8 mouse cellular contexts compared by ENCODE assay signal in genomic region chr14:27337156-27337555, GRCm38 (mm10).
DNase-seq lines count a peak whose midpoint lies in the region; ATAC-seq and TF ChIP-seq lines count a peak whose summit lies in the region.

No protein-coding gene starts in this region.

- H3K9me3 ChIP-seq in kidney, embryonic 14.5 days (ENCODE audit: control insufficient read depth, low read length) = no peaks in the 10 kb centered on the region
- H3K9me3 ChIP-seq in CH12.LX (replicated peaks; ENCODE audit: low read length) = no peaks in the 10 kb centered on the region
- no peaks in the 10 kb centered on the region for H3K9me3 ChIP-seq in limb, embryonic 15.5 days

- H3K36me3 ChIP-seq in kidney, embryonic 14.5 days (ENCODE audit: control insufficient read depth, insufficient read depth, low read length) = no peaks in the 10 kb centered on the region
- H3K36me3 ChIP-seq in CH12.LX (replicated peaks in 1 of 2; ENCODE audit: control insufficient read depth in 1 of 2, insufficient read depth in 1 of 2, low read length in 1 of 2) = no peaks in the 10 kb centered on the region
- no peaks in the 10 kb centered on the region for H3K36me3 ChIP-seq in limb, embryonic 15.5 days

- H3K79me2 ChIP-seq in CH12.LX (replicated peaks; ENCODE audit: control insufficient read depth, extremely low read depth, insufficient read depth, poor library complexity, severe bottlenecking) = no peaks in the 10 kb centered on the region

- H3K27ac ChIP-seq in kidney, embryonic 14.5 days (ENCODE audit: low read depth, low read length) = no peak overlapping the region
- no peak overlapping the region for H3K27ac ChIP-seq in CH12.LX (ENCODE audit: insufficient read depth, low read depth)
- H3K27ac ChIP-seq in limb, embryonic 15.5 days = no peak overlapping the region

- TF ChIP-seq POLR2A in CH12.LX (IDR thresholded peaks at IDR 0.05; ENCODE audit: low read depth, low read length) = no peak

- H3K4me1 ChIP-seq in kidney, embryonic 14.5 days (ENCODE audit: control insufficient read depth, insufficient read depth, low read length) = peaks cover 7% of the 10 kb centered on the region; the same call in 1 of the 2 replicates
- H3K4me1 ChIP-seq in CH12.LX (ENCODE audit: control insufficient read depth in 1 of 2, insufficient read depth in 2 of 2) = peaks cover 19 to 38% of the 10 kb centered on the region in 2 experiments
- H3K4me1 ChIP-seq in limb, embryonic 15.5 days = peaks cover 43% of the 10 kb centered on the region

- H3K27me3 ChIP-seq in kidney, embryonic 14.5 days (ENCODE audit: control insufficient read depth, insufficient read depth, low read length) = peaks cover 4% of the 10 kb centered on the region; the same call in 1 of the 2 replicates
- peaks cover 26% of the 10 kb centered on the region for H3K27me3 ChIP-seq in CH12.LX (replicated peaks)
- H3K27me3 ChIP-seq in limb, embryonic 15.5 days = no peaks in the 10 kb centered on the region

- in situ Hi-C loops in CH12.LX (cut with MboI; ENCODE audit: low pct_ligation_motif_present, low pct_unique_long_range_greater_than_20kb, low sequenced_read_pairs) = loop anchor here (10.0 kb wide), 1 partner anchor 142 kb away; no protein-coding TSS in a partner anchor

- H3K4me3 ChIP-seq in kidney, embryonic 14.5 days (ENCODE audit: low read length) = peak overlapping the region; percentile 37; the same call in 1 of the 2 replicates
- H3K4me3 ChIP-seq in CH12.LX (replicated peaks in 1 of 3; ENCODE audit: low read depth in 2 of 3, low read length in 2 of 3, poor library complexity in 1 of 3) = peak overlapping the region in 1 of 3 experiments; percentile 25
- H3K4me3 ChIP-seq in limb, embryonic 15.5 days = peak overlapping the region; percentile 56

- no peak for TF ChIP-seq EP300 in CH12.LX (IDR thresholded peaks at IDR 0.05; ENCODE audit: low read length)

- 65% methylated on average over 6 of the region's 6 CpGs for WGBS in kidney, embryonic 14.5 days
- 58% methylated on average over 6 of the region's 6 CpGs for WGBS in limb, embryonic 15.5 days

- no peak overlapping the region; the same call in 1 of the 2 replicates for H3K4me2 ChIP-seq in kidney, embryonic 14.5 days (replicated peaks; ENCODE audit: low read depth, low read length)
- H3K4me2 ChIP-seq in CH12.LX (ENCODE audit: insufficient read depth, low read depth, poor library complexity, severe bottlenecking) = peak overlapping the region; percentile 99; the same call in 1 of the 2 replicates
- H3K4me2 ChIP-seq in limb, embryonic 15.5 days = peak overlapping the region; percentile 85

- TF ChIP-seq CTCF in CH12.LX (conservative IDR thresholded peaks at IDR 0.05 in 1 of 2, IDR thresholded peaks at IDR 0.05 in 1 of 2; ENCODE audit: low read depth in 2 of 2, low read length in 2 of 2) = no peak

- H3K9ac ChIP-seq in kidney, embryonic 14.5 days (ENCODE audit: low read depth, low read length) = no peak overlapping the region
- no peak overlapping the region for H3K9ac ChIP-seq in CH12.LX (ENCODE audit: insufficient read depth, low read depth)
- H3K9ac ChIP-seq in limb, embryonic 15.5 days = no peak overlapping the region

- no peak for DNase-seq in kidney, postnatal 14 days
- DNase-seq in CH12.LX (ENCODE audit: extremely low read depth) = no peak
- DNase-seq in cerebellum, adult 9-11 months = peak; percentile 48
- no peak for DNase-seq in spleen, postnatal 10 days (ENCODE audit: low spot score in 2 of 2)
- no peak for DNase-seq in urinary bladder, postnatal 25 days (ENCODE audit: low spot score)
- DNase-seq in layer of hippocampus, adult 9-10 months (ENCODE audit: low spot score) = no peak

- TF ChIP-seq RAD21 in CH12.LX (IDR thresholded peaks at IDR 0.05; ENCODE audit: low read depth, low read length) = no peak

- no peak for ATAC-seq in kidney, embryonic 14.5 days (ENCODE audit: low FRiP score, low TSS enrichment)
- no peak for ATAC-seq in limb, embryonic 15.5 days (ENCODE audit: insufficient number of reproducible peaks, low FRiP score, low TSS enrichment, low read depth)

- dilution Hi-C loops in CH12.LX (cut with MboI; ENCODE audit: extremely low pct_ligation_motif_present, extremely low pct_unique_long_range_greater_than_20kb, low sequenced_read_pairs) = no loop called here

TF ChIP-seq in CH12.LX, 34 proteins besides CTCF, POLR2A, EP300 and RAD21:
- TF ChIP-seq MAFK (IDR thresholded peaks at IDR 0.05; ENCODE audit: insufficient replicate concordance, low read length) = no peak
- TF ChIP-seq PAX5 (IDR thresholded peaks at IDR 0.05; ENCODE audit: low read length) = no peak
